9 mouse cellular contexts compared by ENCODE assay signal in genomic region chr11:66983422-66984164, GRCm38 (mm10). TPM values are rescaled to one million over a fixed set of nuclear protein-coding genes. Genes with fewer than 3 reads are reported as not detected.
DNase-seq lines count a peak whose midpoint lies in the region; ATAC-seq and TF ChIP-seq lines count a peak whose summit lies in the region.
"Had no signal": no experiment of that assay in that cellular context is flagged by ENCODE, and none has a peak within 500 bp of the region (broad histone marks: within the 10 kb centered on the region; RNA-seq: fewer than 3 reads in every experiment).

No protein-coding gene starts in this region.

- H3K27me3 ChIP-seq in heart, embryonic 16.5 days (ENCODE audit: control insufficient read depth, insufficient read depth, low read length) = 0 out of 2 replicates have a peak, but pooled peaks cover 3% of the 10 kb centered on the region
- no peaks in the 10 kb centered on the region for H3K27me3 ChIP-seq in hindbrain, embryonic 12.5 days
- H3K27me3 ChIP-seq in lung, postnatal 0 days (replicated peaks; ENCODE audit: insufficient read depth, low read length) = no peaks in the 10 kb centered on the region
- H3K27me3 ChIP-seq in splenic B cell, adult 2 months (ENCODE audit: control insufficient read depth, insufficient read depth, low read length, poor library complexity, severe bottlenecking) = no peaks in the 10 kb centered on the region

- WGBS in heart, embryonic 16.5 days = 50% methylated on average over 11 of the region's 11 CpGs
- 63% methylated on average over 11 of the region's 11 CpGs for WGBS in hindbrain, embryonic 12.5 days
- 41% methylated on average over 11 of the region's 11 CpGs for WGBS in lung, postnatal 0 days

- intact Hi-C loops in heart, postnatal 14 days (cut with DNase I) = loop anchor here (2.0 kb wide), 1 partner anchor 37 kb away; no protein-coding TSS in a partner anchor

- TF ChIP-seq CTCF in lung, postnatal 0 days (IDR thresholded peaks at IDR 0.05) = no peak

- ATAC-seq in heart, embryonic 16.5 days (replicated peaks; ENCODE audit: extremely low read depth, insufficient read depth, low FRiP score) = no peak
- peak; percentile 20; the same call in 1 of the 2 replicates for ATAC-seq in hindbrain, embryonic 12.5 days (ENCODE audit: low FRiP score)
- ATAC-seq in lung, postnatal 0 days = peak; percentile 71

- DNase-seq in heart, postnatal 14 days = no peak
- DNase-seq in lung, postnatal 0 days (ENCODE audit: low spot score) = peak; percentile 74
- peak; percentile 6 for DNase-seq in splenic B cell, adult 2 months (ENCODE audit: low read depth, low spot score)
- no peak for DNase-seq in left cerebral cortex, adult 9 months (ENCODE audit: low spot score in 2 of 2)
- DNase-seq in thymus, postnatal 10 days (ENCODE audit: low spot score in 2 of 2) = no peak
- no peak for DNase-seq in kidney, adult 9 months

- no peak overlapping the region for H3K4me2 ChIP-seq in heart, embryonic 16.5 days (ENCODE audit: low read depth, low read length)
- H3K4me2 ChIP-seq in hindbrain, embryonic 12.5 days (replicated peaks) = no peak overlapping the region
- 0 out of 2 replicates have a peak overlapping the region, but pooled peaks have one; percentile 74 for H3K4me2 ChIP-seq in lung, postnatal 0 days (replicated peaks; ENCODE audit: low read depth, low read length)

- TF ChIP-seq EP300 in lung, postnatal 0 days (IDR thresholded peaks at IDR 0.05) = no peak

- H3K9me3 ChIP-seq in heart, embryonic 16.5 days (replicated peaks; ENCODE audit: control insufficient read depth, low read length) = no peaks in the 10 kb centered on the region
- H3K9me3 ChIP-seq in hindbrain, embryonic 12.5 days (replicated peaks) = no peaks in the 10 kb centered on the region
- no peaks in the 10 kb centered on the region for H3K9me3 ChIP-seq in lung, postnatal 0 days (ENCODE audit: low read length)

- no peak overlapping the region; the same call in 1 of the 2 replicates for H3K27ac ChIP-seq in heart, embryonic 16.5 days (ENCODE audit: low read length)
- H3K27ac ChIP-seq in hindbrain, embryonic 12.5 days = peak overlapping the region; percentile 69; the same call in 1 of the 2 replicates
- peak overlapping the region; percentile 7 for H3K27ac ChIP-seq in lung, postnatal 0 days (ENCODE audit: low read length)

- peak overlapping the region; percentile 77; the same call in 1 of the 2 replicates for H3K9ac ChIP-seq in heart, embryonic 16.5 days (ENCODE audit: low read length)
- no peak overlapping the region for H3K9ac ChIP-seq in hindbrain, embryonic 12.5 days
- no peak overlapping the region for H3K9ac ChIP-seq in lung, postnatal 0 days (replicated peaks; ENCODE audit: low read depth)

- H3K36me3 ChIP-seq in heart, embryonic 16.5 days (ENCODE audit: control insufficient read depth, insufficient read depth) = no peaks in the 10 kb centered on the region
- no peaks in the 10 kb centered on the region for H3K36me3 ChIP-seq in hindbrain, embryonic 12.5 days
- H3K36me3 ChIP-seq in lung, postnatal 0 days (ENCODE audit: insufficient read depth, low read length) = no peaks in the 10 kb centered on the region
- H3K36me3 ChIP-seq in splenic B cell, adult 2 months (ENCODE audit: control insufficient read depth, insufficient read depth, low read length, poor library complexity, severe bottlenecking) = no peaks in the 10 kb centered on the region

- no peak overlapping the region for H3K4me3 ChIP-seq in heart, embryonic 16.5 days (ENCODE audit: low read length)
- H3K4me3 ChIP-seq in hindbrain, embryonic 12.5 days = no peak overlapping the region
- no peak overlapping the region for H3K4me3 ChIP-seq in lung, postnatal 0 days (ENCODE audit: low read depth, low read length)

- peaks cover 18% of the 10 kb centered on the region for H3K4me1 ChIP-seq in heart, embryonic 16.5 days (ENCODE audit: control insufficient read depth, insufficient read depth, low read length)
- H3K4me1 ChIP-seq in hindbrain, embryonic 12.5 days = peaks cover 13% of the 10 kb centered on the region
- H3K4me1 ChIP-seq in lung, postnatal 0 days (ENCODE audit: insufficient read depth, low read depth, low read length) = no peaks in the 10 kb centered on the region

RNA-seq across cellular contexts. Expression of gene Tmem238l, which starts 27.2 kb away (rescaled TPM):
- polyA plus RNA-seq in heart, embryonic 16.5 days (2015; fragmentation: Nextera tagmentation; extraction: Ambion mirVana) = not detected in 2 replicates
- not detected for total RNA-seq in heart, postnatal 14 days (2021)
- polyA plus RNA-seq in hindbrain, embryonic 12.5 days (2016; fragmentation: Nextera tagmentation; extraction: Ambion mirVana) = not detected in 2 replicates
- polyA plus RNA-seq in lung, postnatal 0 days (2015; fragmentation: Nextera tagmentation; extraction: Ambion mirVana) = not detected in 2 replicates
- total RNA-seq: left cerebral cortex, postnatal 10 days had no signal

RNA-seq across cellular contexts. Expression of gene Tmem220, which starts 41.4 kb away (rescaled TPM):
- 1.1 and 1.5 TPM in 2 replicates for polyA plus RNA-seq in heart, embryonic 16.5 days (2015; fragmentation: Nextera tagmentation; extraction: Ambion mirVana)
- 1 to 10 TPM; 1.3 to 1.4 TPM for total RNA-seq in heart, postnatal 14 days (2021)
- polyA plus RNA-seq in hindbrain, embryonic 12.5 days (2016; fragmentation: Nextera tagmentation; extraction: Ambion mirVana) = 0.43 and 1.2 TPM in 2 replicates
- polyA plus RNA-seq in lung, postnatal 0 days (2015; fragmentation: Nextera tagmentation; extraction: Ambion mirVana) = 3.5 and 5.4 TPM in 2 replicates

Comparison
In these comparisons a context has a peak if more than half of its experiments do, and no peak if none do; other contexts are left out.
1. DNase-seq: peak in lung, postnatal 0 days (single experiment) and splenic B cell, adult 2 months (single experiment); none in heart, postnatal 14 days (0 of 2), left cerebral cortex, adult 9 months (0 of 2), thymus, postnatal 10 days (0 of 2) and kidney, adult 9 months (single experiment).